Mouse (Mus musculus) G1E (cell line): ENCODE data around the gene Tecpr2.

Source experiments
- CTCF ChIP-seq: IDR thresholded peaks from 2 replicates; pipeline ENCODE4 v1.5.1; 2012; ENCODE audit warnings: low read depth, low read length, inconsistent platforms, mixed read lengths
- GATA1 ChIP-seq: IDR thresholded peaks from 2 replicates; pipeline ENCODE4 v1.6.1; 2012; ENCODE audit warnings: borderline replicate concordance, low read length, inconsistent platforms, mixed read lengths
- GATA2 ChIP-seq: IDR thresholded peaks from 2 replicates; pipeline ENCODE4 v1.6.1; 2012; ENCODE audit warnings: low read depth, low read length, inconsistent platforms, borderline replicate concordance
- POLR2AphosphoS5 ChIP-seq: IDR thresholded peaks from 2 replicates; pipeline ENCODE4 v1.6.1; 2012; ENCODE audit warnings: low read depth, low read length, inconsistent platforms; ENCODE audit not compliant: insufficient replicate concordance
- TAL1 ChIP-seq: conservative IDR thresholded peaks from 2 replicates; pipeline ENCODE4 v1.6.1; 2012; ENCODE audit warnings: low read depth, low read length, inconsistent platforms, mixed read lengths

DNA sequence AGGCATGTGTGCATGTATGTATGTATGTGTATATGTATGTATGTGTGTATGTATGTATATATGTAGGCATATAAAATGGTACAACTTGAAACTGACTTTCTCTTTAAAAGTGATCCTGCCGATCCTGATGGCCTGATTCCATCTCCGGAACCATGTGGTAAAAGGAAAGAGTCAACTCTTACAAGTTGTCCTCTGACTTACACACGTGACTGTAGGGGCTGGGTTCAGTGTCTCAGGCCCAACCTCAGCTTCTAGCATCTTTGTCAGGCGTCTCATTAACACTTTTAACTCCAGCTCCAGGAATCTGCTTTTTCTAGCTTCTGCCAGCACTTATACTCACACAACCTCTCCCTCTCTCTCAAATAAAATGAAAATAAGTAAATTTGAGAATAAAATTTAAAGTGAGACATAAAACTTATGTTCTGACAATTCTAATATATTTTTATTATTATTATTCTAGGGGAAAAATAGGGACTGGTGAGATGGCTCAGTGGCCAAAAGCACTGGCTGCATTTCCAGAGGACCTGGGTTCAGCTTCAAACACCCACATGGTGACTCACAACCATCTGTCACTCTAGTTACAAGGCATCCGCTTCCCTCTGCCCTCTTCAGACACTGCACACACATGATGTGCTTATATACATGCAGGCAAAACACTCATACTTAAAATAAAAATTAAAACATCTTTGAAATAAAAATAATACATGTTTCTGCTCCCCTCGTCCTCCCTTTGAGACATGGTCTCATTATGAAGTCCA lies 63.7 kb downstream of the Tecpr2 start:
- TF ChIP-seq CTCF (no peak), GATA1 (no peak), TAL1 (no peak), GATA2 (no peak), POLR2AphosphoS5 (no peak)
